Mouse (Mus musculus): ENCODE measurements around the gene Fam118b.

- TF ChIP-seq MYC (IDR thresholded peaks at IDR 0.05; ENCODE audit: low read depth, low read length) = no peak
- no peak for TF ChIP-seq USF2 (conservative IDR thresholded peaks at IDR 0.05; ENCODE audit: low read depth, low read length)
- TF ChIP-seq CTCF (conservative IDR thresholded peaks at IDR 0.05 in 1 of 2, IDR thresholded peaks at IDR 0.05 in 1 of 2; ENCODE audit: low read depth in 2 of 2, low read length in 2 of 2) = peak in 1 of 2 experiments; percentile 15; a peak in 1 of 4 replicates
- TF ChIP-seq POLR2AphosphoS2 (IDR thresholded peaks at IDR 0.05; ENCODE audit: low read depth, low read length) = no peak
- TF ChIP-seq NRF1 (IDR thresholded peaks at IDR 0.05; ENCODE audit: low read depth, low read length) = no peak
Observed at GRCm38 (mm10) chr9:35200529-35201060, 67.0 kb downstream of the Fam118b start.

Data from CH12.LX (cell line).